Mouse (Mus musculus): ENCODE measurements around the gene Tomt. TPM values are rescaled to one million over a fixed set of nuclear protein-coding genes. Genes with fewer than 3 reads are reported as not detected.

The Tomt gene
- polyA plus RNA-seq, 1 experiment, result not detected

GRCm38 (mm10) chr7:101852846-101853245 is 53.3 kb downstream of the Tomt start:
- 89% methylated on average over 6 of the region's 6 CpGs for WGBS
- H3K4me3 ChIP-seq (ENCODE audit: insufficient read depth, low read depth, low read length), result no peak overlapping the region
- no peak overlapping the region for H3K27ac ChIP-seq (ENCODE audit: insufficient read depth, low read depth, low read length)
- no peaks in the 10 kb centered on the region for H3K4me1 ChIP-seq (ENCODE audit: control insufficient read depth, insufficient read depth, low read length)
- TF ChIP-seq CTCF (IDR thresholded peaks at IDR 0.05; ENCODE audit: insufficient read depth, low read depth, low read length) (no peak), POLR2A (IDR thresholded peaks at IDR 0.05; ENCODE audit: insufficient read depth, low read depth, low read length) (no peak)

- 80% methylated on average over 6 of the region's 6 CpGs for WGBS
- no peak overlapping the region for H3K4me3 ChIP-seq (ENCODE audit: insufficient read depth, low read depth, low read length)
- TF ChIP-seq POLR2A (IDR thresholded peaks at IDR 0.05; ENCODE audit: insufficient read depth, low read depth, low read length) (no peak), CTCF (IDR thresholded peaks at IDR 0.05; ENCODE audit: insufficient read depth, low read depth, low read length) (no peak)
- H3K27ac ChIP-seq (ENCODE audit: insufficient read depth, low read depth, low read length), result no peak overlapping the region
- H3K4me1 ChIP-seq (ENCODE audit: control insufficient read depth, insufficient read depth, low read length), result no peaks in the 10 kb centered on the region
Measured at GRCm38 (mm10) chr7:101851689-101852088, 54.5 kb downstream of the Tomt start.

Other genes starting within 250 kb of the Tomt start
- gene Clpb, start 242.7 kb downstream of the Tomt start, polyA plus RNA-seq (2012; ENCODE audit: insufficient read depth, insufficient read length, low replicate concordance, missing spikeins), result not detected in 2 replicates
- gene Phox2a, start 88.0 kb downstream of the Tomt start, polyA plus RNA-seq (2012; ENCODE audit: insufficient read depth, insufficient read length, low replicate concordance, missing spikeins), result not detected in 2 replicates
- gene Inppl1, start 68.1 kb downstream of the Tomt start, polyA plus RNA-seq (2012; ENCODE audit: insufficient read depth, insufficient read length, low replicate concordance, missing spikeins), result not detected in 2 replicates
- not detected in 2 replicates for gene Folr2, start 49.2 kb downstream of the Tomt start, polyA plus RNA-seq (2012; ENCODE audit: insufficient read depth, insufficient read length, low replicate concordance, missing spikeins)
- gene Anapc15, start 42.6 kb downstream of the Tomt start, polyA plus RNA-seq (2012; ENCODE audit: insufficient read depth, insufficient read length, low replicate concordance, missing spikeins), result not detected in 2 replicates
- gene Folr1, start 35.6 kb downstream of the Tomt start, polyA plus RNA-seq (2012; ENCODE audit: insufficient read depth, insufficient read length, low replicate concordance, missing spikeins), result not detected in 2 replicates
- not detected in 2 replicates for gene Lamtor1, start 455 bp downstream of the Tomt start, polyA plus RNA-seq (2012; ENCODE audit: insufficient read depth, insufficient read length, low replicate concordance, missing spikeins)
- gene Lrrc51, start 27.5 kb upstream of the Tomt start, polyA plus RNA-seq (2012; ENCODE audit: insufficient read depth, insufficient read length, low replicate concordance, missing spikeins), result not detected in 2 replicates
- gene Numa1, start 27.8 kb upstream of the Tomt start, polyA plus RNA-seq (2012; ENCODE audit: insufficient read depth, insufficient read length, low replicate concordance, missing spikeins), result 257 TPM in 1 of 2 replicates, not detected in the other
- gene Il18bp, start 112.3 kb upstream of the Tomt start, polyA plus RNA-seq (2012; ENCODE audit: insufficient read depth, insufficient read length, low replicate concordance, missing spikeins), result not detected in 2 replicates
- gene Rnf121, start 159.1 kb upstream of the Tomt start, polyA plus RNA-seq (2012; ENCODE audit: insufficient read depth, insufficient read length, low replicate concordance, missing spikeins), result not detected in 2 replicates
- not detected in 2 replicates for gene Xndc1, start 159.2 kb upstream of the Tomt start, polyA plus RNA-seq (2012; ENCODE audit: insufficient read depth, insufficient read length, low replicate concordance, missing spikeins)
- gene Xntrpc, start 159.4 kb upstream of the Tomt start, polyA plus RNA-seq (2012; ENCODE audit: insufficient read depth, insufficient read length, low replicate concordance, missing spikeins), result not detected in 2 replicates
- not detected in 2 replicates for gene Trpc2, start 176.8 kb upstream of the Tomt start, polyA plus RNA-seq (2012; ENCODE audit: insufficient read depth, insufficient read length, low replicate concordance, missing spikeins)
- gene Art1, start 195.4 kb upstream of the Tomt start, polyA plus RNA-seq (2012; ENCODE audit: insufficient read depth, insufficient read length, low replicate concordance, missing spikeins), result not detected in 2 replicates
- gene Art5, start 203.1 kb upstream of the Tomt start, polyA plus RNA-seq (2012; ENCODE audit: insufficient read depth, insufficient read length, low replicate concordance, missing spikeins), result not detected in 2 replicates
- not detected in 2 replicates for gene Chrna10, start 210.5 kb upstream of the Tomt start, polyA plus RNA-seq (2012; ENCODE audit: insufficient read depth, insufficient read length, low replicate concordance, missing spikeins)

Measured in olfactory bulb, adult 2 months (tissue).